Mouse (Mus musculus) embryonic fibroblast, embryonic 13.5 days (primary cell): ENCODE results near the gene Myh8.

ENCODE experiments used
- CTCF ChIP-seq: IDR thresholded peaks from 2 replicates; pipeline ENCODE4 v1.5.1; 2011; ENCODE audit warnings: mild to moderate bottlenecking, control low read depth, low read length, moderate library complexity, borderline replicate concordance; ENCODE audit not compliant: insufficient read depth
- POLR2A ChIP-seq: IDR thresholded peaks from 2 replicates; pipeline ENCODE4 v1.6.1; 2011; ENCODE audit warnings: low read depth, mild to moderate bottlenecking, control low read depth, low read length, moderate library complexity

DNA sequence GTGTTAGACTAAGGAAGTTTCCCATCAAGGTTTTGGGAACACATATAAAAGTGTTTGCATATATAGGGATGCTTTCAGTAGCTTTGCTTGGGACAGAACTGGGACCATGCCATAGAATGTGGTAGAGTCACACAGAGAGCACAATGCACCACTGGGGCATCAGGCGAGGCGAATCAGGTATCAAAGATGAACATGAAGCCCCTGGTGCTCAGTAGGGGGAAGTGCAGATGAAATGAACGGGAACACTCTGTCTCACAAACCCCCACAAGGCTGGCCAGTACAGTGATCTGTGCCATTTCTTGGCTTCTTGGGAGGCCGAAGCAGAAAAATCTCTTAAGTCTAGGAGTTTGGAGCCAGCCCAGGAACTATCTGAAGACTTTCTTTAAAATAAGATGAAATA is 76.1 kb downstream of the Myh8 start:
- TF ChIP-seq CTCF (no peak), POLR2A (no peak)
